Mouse (Mus musculus) erythroid progenitor cell, adult 5-6 weeks (primary cell): Measurements from ENCODE around the gene Pold3. TPM values are rescaled to one million over a fixed set of nuclear protein-coding genes. Genes with fewer than 3 reads are reported as not detected.

Experiments used
- ATAC-seq: replicated peaks from 2 replicates; pipeline ENCODE4 v1.8.0; 2016; ENCODE audit warnings: moderate number of reproducible peaks, mild to moderate bottlenecking, moderate TSS enrichment, inconsistent platforms; ENCODE audit not compliant: poor library complexity, low FRiP score, severe bottlenecking
- total RNA-seq, 2 experiments: library from RNA; stranded (forward) in 1 of 2; stranded (reverse) in 1 of 2; fragments of 150-400 nt in 1 of 2; fragments of 186-747, 209-891 nt in 1 of 2; gene quantifications; 2 replicates each; pipeline versions ENCODE4 v1.2.3 to v1.2.4; 2015 to 2017; ENCODE audit warnings: low replicate concordance in 2 of 2

Pold3 gene
- total RNA-seq (2015; ENCODE audit: low replicate concordance), result 54.9 and 62.0 TPM in 2 replicates
- total RNA-seq (2017; ENCODE audit: low replicate concordance), result 129 and 249 TPM in 2 replicates

DNA sequence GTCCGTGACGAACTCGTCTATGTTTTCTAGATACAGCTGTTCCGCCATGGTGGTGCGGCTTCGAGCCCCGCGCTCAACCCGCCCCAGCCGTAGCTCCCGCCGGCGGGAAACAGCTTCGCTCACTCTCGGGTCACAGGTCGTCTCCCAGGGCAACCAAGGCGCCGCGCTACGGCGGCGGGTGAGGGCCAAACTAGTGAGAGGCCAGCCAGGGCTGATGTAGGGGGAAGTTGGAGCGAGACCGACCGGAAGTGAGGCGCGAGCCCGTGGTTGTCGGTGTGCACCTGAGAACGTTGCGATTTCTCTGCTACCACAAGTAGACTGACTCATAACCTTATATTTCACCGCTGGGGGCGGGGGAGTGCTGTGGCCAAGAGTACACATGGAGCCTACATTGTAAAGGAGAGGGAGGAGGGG is at the start of gene Pold3:
Gene Pold3, minus strand, starts transcription at position 190 of the 414 bp plus-strand sequence.
- peak; percentile 89 for ATAC-seq

DNA sequence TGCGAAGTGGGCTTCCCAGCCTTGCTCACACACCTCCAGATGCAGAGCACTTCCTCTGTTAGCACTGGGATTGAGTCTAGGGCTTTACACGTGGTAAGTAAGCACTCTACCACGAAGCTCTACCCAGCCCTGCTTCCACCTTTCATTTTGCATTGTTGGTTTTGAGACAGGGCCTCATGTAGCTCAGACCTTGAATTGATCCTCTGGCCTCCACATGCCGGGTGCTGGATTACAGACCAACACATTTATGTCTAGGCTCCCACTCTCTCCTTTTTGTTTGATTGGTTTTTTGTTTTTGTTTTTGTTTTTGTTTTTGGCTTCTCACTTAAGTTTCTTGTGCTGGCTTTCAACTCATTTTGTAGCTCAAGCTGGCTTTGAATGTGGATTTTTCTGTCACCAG is 49.4 kb upstream of the Pold3 start:
- no peak for ATAC-seq

GRCm38 (mm10) chr7:100168654-100169053 is 47.3 kb upstream of the Pold3 start:
- ATAC-seq, result no peak

GRCm38 (mm10) chr7:100163506-100163905 is 42.1 kb upstream of the Pold3 start:
- no peak for ATAC-seq

GRCm38 (mm10) chr7:100160006-100160405 is 38.6 kb upstream of the Pold3 start:
- ATAC-seq, result no peak

- ATAC-seq, result peak; percentile 96
These were observed 37.9 kb upstream of the Pold3 start, which contains the start of gene Lipt2 for GRCm38 (mm10) chr7:100159105-100159841. Gene Lipt2, plus strand, starts transcription at chr7:100159277.

GRCm38 (mm10) chr7:100157669-100158068 is 36.3 kb upstream of the Pold3 start:
- no peak for ATAC-seq

DNA sequence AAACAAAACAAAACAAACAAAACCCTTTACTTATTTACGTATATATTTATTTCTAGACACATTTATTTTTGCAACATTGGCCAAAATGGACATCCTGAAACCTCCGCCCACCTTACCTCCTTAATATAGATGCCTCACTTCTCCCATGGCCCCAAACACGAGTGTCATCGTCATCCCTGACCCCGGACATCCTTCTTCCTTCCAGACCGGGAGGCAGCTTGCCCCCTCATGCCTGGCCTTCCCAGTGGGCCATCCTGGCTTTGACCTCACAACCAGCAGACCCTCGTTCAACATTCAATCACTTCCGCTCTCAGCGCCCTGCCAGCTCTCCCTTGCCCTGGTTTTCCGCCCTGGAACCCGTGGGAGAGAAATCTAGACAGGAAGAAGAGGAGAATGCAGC is 29.3 kb upstream of the Pold3 start:
- no peak for ATAC-seq

GRCm38 (mm10) chr7:100150086-100150485 is 28.7 kb upstream of the Pold3 start:
- ATAC-seq, result no peak

DNA sequence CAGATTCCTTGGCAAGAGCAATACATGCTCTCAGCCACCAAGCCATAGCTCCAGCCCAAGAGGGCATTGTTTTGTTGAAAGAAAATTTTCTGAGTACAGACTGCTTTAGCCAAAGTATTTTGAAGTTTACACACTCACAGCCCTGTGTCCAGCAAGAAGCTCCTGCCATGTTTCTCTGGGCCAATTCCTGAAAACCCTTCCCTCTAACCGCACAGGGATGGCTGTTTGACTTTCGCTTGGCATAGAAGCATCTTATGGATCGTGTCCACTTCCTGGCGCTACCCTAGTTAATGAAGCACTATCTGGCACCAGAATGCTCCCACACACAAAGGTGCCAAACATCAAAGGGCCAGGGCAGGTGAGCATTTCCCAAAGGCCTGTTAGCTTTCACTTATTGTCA is 27.2 kb upstream of the Pold3 start:
- ATAC-seq, result no peak

- no peak for ATAC-seq
These were observed 19.2 kb upstream of the Pold3 start for GRCm38 (mm10) chr7:100140591-100140990.

DNA sequence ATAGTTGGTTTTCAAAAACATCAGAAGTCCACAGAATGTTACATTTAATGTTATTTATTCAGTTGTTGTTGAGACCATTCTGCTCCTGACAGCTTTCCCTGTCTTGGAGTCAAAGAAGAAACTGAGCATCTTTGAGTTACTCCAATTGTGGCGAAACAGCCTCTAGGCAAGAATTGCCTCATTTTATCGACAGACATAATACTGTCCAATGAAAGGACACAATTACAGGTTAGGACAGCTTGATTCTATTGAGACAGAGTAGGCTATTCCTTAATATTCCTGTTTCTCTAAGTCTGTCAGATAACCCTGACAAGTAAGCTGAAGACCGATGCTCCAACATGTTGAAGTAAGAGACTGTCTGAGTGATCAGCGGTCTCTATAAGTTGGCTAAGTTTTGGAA is 16.7 kb upstream of the Pold3 start:
- no peak for ATAC-seq

DNA sequence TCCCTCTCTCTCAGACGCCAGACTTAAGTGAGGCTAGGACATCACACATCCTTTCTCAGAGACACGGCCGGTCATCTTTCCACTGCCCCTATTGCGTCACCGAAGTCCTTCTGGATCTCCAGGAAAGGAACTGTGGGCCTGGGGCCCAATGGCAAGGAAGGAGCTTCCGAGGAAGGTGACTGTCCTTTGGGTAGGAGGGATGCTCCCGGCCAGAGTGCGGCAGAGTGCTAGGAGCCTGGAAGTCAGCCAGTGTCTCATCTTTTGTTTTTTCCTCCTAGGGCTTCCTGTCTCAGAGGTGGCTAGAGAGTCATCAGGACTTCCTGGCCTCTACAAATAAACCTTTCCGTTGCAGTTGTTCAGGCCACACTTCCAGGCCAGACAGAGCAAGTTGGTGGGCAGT is 15.7 kb upstream of the Pold3 start:
- ATAC-seq, result no peak

- no peak for ATAC-seq
These were observed 11.0 kb upstream of the Pold3 start for GRCm38 (mm10) chr7:100132379-100132778.

DNA sequence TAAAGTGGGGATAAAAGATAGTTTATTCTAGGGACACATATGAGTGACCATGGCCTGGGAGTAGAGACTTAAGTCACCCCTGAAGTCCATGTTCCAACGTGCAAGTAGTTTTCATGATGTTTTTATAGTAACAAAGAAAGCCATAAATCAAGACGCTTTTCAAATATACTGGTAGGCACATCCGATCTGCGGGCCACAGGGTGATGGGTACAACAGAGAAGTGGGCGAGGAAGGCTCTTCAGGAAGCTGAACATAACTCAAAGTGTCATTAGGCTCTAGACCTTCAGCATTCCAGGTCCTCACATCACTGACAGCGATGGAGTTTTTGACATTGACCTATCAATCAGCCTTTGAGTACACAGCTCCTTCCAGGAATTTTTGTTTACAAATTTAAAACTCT is 9.2 kb upstream of the Pold3 start:
- ATAC-seq, result no peak

DNA sequence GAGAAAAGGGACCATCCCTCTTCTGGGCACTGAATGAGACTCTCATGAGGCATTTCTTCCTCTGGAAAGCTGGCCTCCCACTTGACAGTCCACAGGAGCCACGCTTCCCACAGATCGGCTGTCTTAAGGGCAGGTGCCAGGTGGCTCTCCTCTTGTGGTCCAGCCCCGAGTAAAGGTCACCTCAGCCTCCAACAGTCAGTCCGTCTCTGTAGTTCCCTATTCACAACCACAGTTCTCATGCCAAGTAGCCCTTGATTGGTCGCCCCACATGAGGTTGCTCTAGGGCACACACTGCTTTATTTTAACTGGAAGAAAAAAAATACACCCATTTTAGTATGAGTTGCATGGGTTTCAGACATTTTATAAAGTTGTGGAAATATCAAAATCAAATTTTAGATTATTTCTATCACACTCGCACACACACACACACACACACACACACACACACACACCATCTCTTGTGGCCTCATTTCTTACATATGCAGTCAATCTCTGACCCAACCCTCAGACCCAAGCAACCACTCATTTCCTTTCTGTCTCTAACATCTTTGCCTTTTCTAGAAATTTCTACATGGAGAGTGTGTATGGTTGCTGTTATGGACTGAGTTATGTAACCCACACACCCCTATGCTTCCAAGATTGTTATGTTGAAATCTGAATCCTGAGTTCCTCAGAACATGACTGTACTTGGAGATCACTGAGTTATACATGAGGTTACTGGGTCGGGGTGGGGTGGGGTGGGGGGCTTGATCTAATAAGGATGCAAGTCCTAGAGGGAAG is 7.1 kb upstream of the Pold3 start:
- ATAC-seq, result no peak

DNA sequence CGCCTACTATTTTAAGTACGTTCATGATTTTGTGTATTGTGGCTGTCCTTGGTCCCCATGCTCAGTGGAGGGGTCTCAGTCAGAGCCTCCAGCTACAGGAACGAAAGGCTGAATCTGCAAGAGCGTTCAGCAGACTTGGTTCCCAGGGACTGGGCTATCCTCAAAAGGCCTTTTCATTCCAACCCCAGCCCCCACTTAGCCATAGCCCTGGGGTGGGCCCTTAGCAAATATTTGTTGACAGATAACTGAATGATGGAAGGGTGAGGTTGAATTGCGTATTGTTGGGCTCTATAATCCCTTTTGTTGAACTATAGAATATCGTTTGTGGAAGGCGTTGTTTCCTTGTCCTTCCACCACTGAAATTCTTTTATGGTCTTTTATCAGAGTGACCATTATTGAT is 5.1 kb upstream of the Pold3 start:
- ATAC-seq, result no peak

DNA sequence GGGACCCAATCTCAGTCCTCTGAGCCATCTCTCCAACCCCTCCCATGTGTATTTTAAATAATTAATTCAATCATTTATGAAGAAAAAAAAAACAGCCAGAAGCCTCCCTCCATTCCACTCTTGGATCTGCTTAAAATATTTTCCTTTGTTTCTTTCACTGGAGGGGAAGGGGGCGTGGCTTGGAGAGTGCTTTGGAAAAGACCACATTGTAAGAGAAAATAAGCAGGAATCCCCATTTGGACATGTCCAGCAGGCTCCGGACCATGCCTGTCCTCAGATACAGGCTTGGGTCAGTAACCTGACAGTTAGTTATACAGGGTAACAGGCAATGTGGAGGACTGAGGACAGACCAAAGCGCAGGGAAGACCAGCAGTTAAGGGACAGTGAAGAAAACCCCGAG is 3.8 kb upstream of the Pold3 start:
- no peak for ATAC-seq

- ATAC-seq, result no peak
These were observed 2.8 kb upstream of the Pold3 start for GRCm38 (mm10) chr7:100124211-100124610.

DNA sequence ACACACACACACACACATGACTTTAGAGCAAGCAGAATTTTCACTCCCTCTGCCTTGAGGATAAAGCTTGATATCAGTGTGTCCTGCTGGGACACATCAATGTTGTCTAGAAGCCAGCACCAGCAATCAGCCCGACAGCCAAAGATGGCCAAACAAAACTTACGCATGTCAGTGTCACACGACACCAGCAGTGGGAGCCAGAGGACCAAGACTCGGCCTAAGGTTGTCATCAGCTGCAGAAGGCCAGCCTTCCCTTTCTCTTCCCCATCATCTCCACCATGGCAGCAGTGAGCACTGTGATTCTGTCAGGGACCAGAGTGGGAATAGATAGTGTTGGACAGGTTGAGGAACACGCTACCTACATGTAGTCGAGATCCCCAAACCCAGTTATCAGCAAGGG is 2.1 kb upstream of the Pold3 start:
- ATAC-seq, result no peak

GRCm38 (mm10) chr7:100120791-100121261 is 539 bp downstream of the Pold3 start:
- peak; percentile 65 for ATAC-seq
